Mouse (Mus musculus): ENCODE data around the gene Macrod2.

GRCm38 (mm10) chr2:140359905-140360304, 35.2 kb upstream of the Macrod2 start:
- no peak for TF ChIP-seq USF1 (IDR thresholded peaks at IDR 0.05; ENCODE audit: low read depth)
- TF ChIP-seq CTCF (IDR thresholded peaks at IDR 0.05; ENCODE audit: control insufficient read depth, insufficient read depth, insufficient read length), result no peak
- no peak for TF ChIP-seq MYOG (IDR thresholded peaks at IDR 0.05; ENCODE audit: control insufficient read depth, extremely low read depth, insufficient read length)
- TF ChIP-seq MAX (IDR thresholded peaks at IDR 0.05), result no peak
- no peak for TF ChIP-seq MYOD1 (IDR thresholded peaks at IDR 0.05; ENCODE audit: control insufficient read depth, insufficient read length, low read depth)

Measured in C2C12 (cell line).